Mouse (Mus musculus) liver, embryonic 14.5 days (tissue): ENCODE results near the gene Sertad4. TPM values are rescaled to one million over a fixed set of nuclear protein-coding genes. Genes with fewer than 3 reads are reported as not detected.

ENCODE experiments used
- ATAC-seq: fragments of 200-750 bp; cut with Nextera tagmentation; 2 replicates; pipeline ENCODE4 v1.8.0; 2017; ENCODE audit warnings: moderate number of reproducible peaks, mild to moderate bottlenecking, moderate library complexity; ENCODE audit not compliant: insufficient read depth
- DNase-seq, 3 experiments: peaks; one replicate each; pipeline ENCODE4 v3.0.0-alpha.2; 2012 to 2013; ENCODE audit warnings: low read depth in 3 of 3, low spot score in 3 of 3
- H3K27ac ChIP-seq: fragments of 300-500 bp; sonication (generic); 2 replicates; pipeline ENCODE4 v1.5.1; 2014; ENCODE audit warnings: moderate library complexity, mild to moderate bottlenecking, control low read depth, inconsistent platforms
- H3K27me3 ChIP-seq: fragments of 300-500 bp; sonication (generic); 2 replicates; pipeline ENCODE4 v1.6.1; 2014; ENCODE audit warnings: mild to moderate bottlenecking, low read length, moderate library complexity; ENCODE audit not compliant: control insufficient read depth, insufficient read depth
- H3K36me3 ChIP-seq: fragments of 300-500 bp; sonication (generic); replicated peaks from 2 replicates; pipeline ENCODE4 v1.6.1; 2014; ENCODE audit warnings: low read depth; ENCODE audit not compliant: control insufficient read depth, insufficient read depth
- H3K4me1 ChIP-seq, 2 experiments: fragments of 200-500 bp in 1 of 2; fragments of 300-500 bp in 1 of 2; sonication (generic) in 1 of 2; replicated peaks; 2 replicates each; pipeline ENCODE4 v1.6.1; 2012 to 2014; ENCODE audit warnings: antibody characterized with exemption in 1 of 2, inconsistent platforms in 1 of 2, low read length in 1 of 2; ENCODE audit not compliant: control insufficient read depth in 2 of 2, insufficient read depth in 2 of 2
- H3K4me2 ChIP-seq: fragments of 300-500 bp; sonication (generic); 2 replicates; pipeline ENCODE4 v1.6.1; 2014; ENCODE audit warnings: low read depth, mild to moderate bottlenecking, control low read depth, moderate library complexity
- H3K4me3 ChIP-seq, 2 experiments: fragments of 200-500 bp in 1 of 2; fragments of 300-500 bp in 1 of 2; sonication (generic) in 1 of 2; 2 replicates each; pipeline ENCODE4 v1.5.1; 2012 to 2014; ENCODE audit warnings: low read depth in 2 of 2, low read length in 2 of 2, mild to moderate bottlenecking in 2 of 2, control low read depth in 1 of 2, inconsistent platforms in 1 of 2, moderate library complexity in 1 of 2; ENCODE audit not compliant: insufficient read depth in 1 of 2
- H3K9ac ChIP-seq: fragments of 300-500 bp; sonication (generic); replicated peaks from 2 replicates; pipeline ENCODE4 v1.6.1; 2014; ENCODE audit warnings: mild to moderate bottlenecking, control low read depth, moderate library complexity
- H3K9me3 ChIP-seq: fragments of 300-500 bp; sonication (generic); 2 replicates; pipeline ENCODE4 v1.6.1; 2016; ENCODE audit warnings: low read length, mixed read lengths; ENCODE audit not compliant: control insufficient read depth
- CTCF ChIP-seq: IDR thresholded peaks from 2 replicates; pipeline ENCODE4 v1.5.1; 2016; ENCODE audit warnings: antibody characterized with exemption, low read depth, control low read depth
- EP300 ChIP-seq: IDR thresholded peaks from 2 replicates; pipeline ENCODE4 v1.6.1; 2016; ENCODE audit warnings: antibody characterized with exemption, low read depth
- WGBS: fragments of 180-500 bp; shearing (Covaris S2); extraction: QIAGEN DNeasy Blood & Tissue Kit; methylation state at CpG from one replicate; pipeline ENCODE4 v1.1.7; 2014; ENCODE audit not compliant: insufficient replicate concordance; 5-methylcytosine and 5-hydroxymethylcytosine counted together
- polyA plus RNA-seq, 2 experiments: library from polyadenylated mRNA; depleted of rRNA in 1 of 2; stranded (reverse) in 1 of 2; unstranded in 1 of 2; fragments of >200 nt; fragmentation: Nextera tagmentation in 1 of 2; extraction: Ambion mirVana in 1 of 2; gene quantifications; 2 replicates each; pipeline versions ENCODE4 v1.2.1 to v1.2.3; 2012 to 2014

Sertad4 gene
- polyA plus RNA-seq, 2 experiments = 0.19 to 0.37 TPM

GRCm38 (mm10) chr1:192872841-192873240 is 17.3 kb upstream of the Sertad4 start:
- no peak for DNase-seq
- no peaks in the 10 kb centered on the region for H3K36me3 ChIP-seq
- WGBS = 45% methylated on average over 5 of the region's 5 CpGs
- no peak for ATAC-seq
- no peaks in the 10 kb centered on the region for H3K4me1 ChIP-seq
- H3K4me2 ChIP-seq = no peak overlapping the region
- H3K9me3 ChIP-seq = no peaks in the 10 kb centered on the region
- no peak overlapping the region for H3K9ac ChIP-seq
- H3K4me3 ChIP-seq = no peak overlapping the region
- H3K27me3 ChIP-seq = no peaks in the 10 kb centered on the region
- TF ChIP-seq CTCF = no peak
- no peak for TF ChIP-seq EP300
- no peak overlapping the region for H3K27ac ChIP-seq

GRCm38 (mm10) chr1:192869761-192870160 is 14.2 kb upstream of the Sertad4 start:
- DNase-seq = no peak
- Histone ChIP-seq H3K4me1 (no peaks in the 10 kb centered on the region), H3K9ac (no peak overlapping the region), H3K27me3 (no peaks in the 10 kb centered on the region), H3K4me3 (no peak overlapping the region), H3K27ac (no peak overlapping the region), H3K36me3 (no peaks in the 10 kb centered on the region), H3K4me2 (no peak overlapping the region), H3K9me3 (no peaks in the 10 kb centered on the region)
- WGBS = 53% methylated on average over 1 of the region's 1 CpGs
- no peak for ATAC-seq
- TF ChIP-seq EP300 (no peak), CTCF (0 out of 2 replicates have a peak, but pooled peaks have one; percentile 22)

GRCm38 (mm10) chr1:192864440-192864839 is 8.9 kb upstream of the Sertad4 start:
- H3K27me3 ChIP-seq = no peaks in the 10 kb centered on the region
- H3K36me3 ChIP-seq = no peaks in the 10 kb centered on the region
- no peak overlapping the region for H3K4me2 ChIP-seq
- no peak overlapping the region for H3K4me3 ChIP-seq
- ATAC-seq (no peak), DNase-seq (no peak)
- H3K4me1 ChIP-seq = no peaks in the 10 kb centered on the region
- H3K9me3 ChIP-seq = no peaks in the 10 kb centered on the region
- H3K9ac ChIP-seq = no peak overlapping the region
- TF ChIP-seq EP300 (no peak), CTCF (no peak)
- WGBS = 51% methylated on average over 3 of the region's 3 CpGs
- no peak overlapping the region for H3K27ac ChIP-seq

DNA sequence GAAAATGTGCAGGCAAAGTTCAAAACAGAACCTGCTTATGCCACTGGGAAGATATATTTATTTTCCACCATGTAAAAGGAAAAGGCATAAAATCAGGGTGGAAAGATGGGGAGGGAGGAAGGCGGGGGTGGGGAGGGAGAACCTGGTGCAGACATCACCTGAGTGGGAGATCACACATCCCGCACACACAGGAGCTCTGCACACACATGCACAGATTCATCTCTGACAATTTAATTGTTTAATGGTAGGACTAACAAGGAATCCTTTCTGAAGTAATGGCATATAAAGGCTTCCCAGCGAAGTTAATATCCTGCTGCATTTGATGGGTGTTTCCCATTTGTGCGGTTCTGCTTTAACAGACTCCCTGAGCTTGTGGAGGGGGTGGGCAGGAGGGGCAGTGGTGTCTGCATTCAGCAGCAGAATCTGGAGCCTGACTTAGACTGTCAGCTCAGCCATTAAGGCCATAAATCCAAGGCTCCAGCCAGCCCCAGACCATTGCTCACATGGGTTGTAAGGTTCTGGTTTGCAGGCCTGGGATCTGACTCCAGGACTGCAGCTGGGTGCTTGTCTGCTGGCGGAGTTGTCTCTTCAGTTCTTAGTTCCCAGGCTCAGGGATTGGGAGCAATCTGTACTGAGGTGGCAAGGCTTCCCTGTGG is 5.9 kb upstream of the Sertad4 start:
- no peak for DNase-seq
- WGBS = 57% methylated on average over 5 of the region's 5 CpGs
- peaks cover 20% of the 10 kb centered on the region for H3K27me3 ChIP-seq

GRCm38 (mm10) chr1:192860273-192860672 is 4.7 kb upstream of the Sertad4 start:
- H3K9me3 ChIP-seq = no peaks in the 10 kb centered on the region
- H3K9ac ChIP-seq = no peak overlapping the region
- H3K36me3 ChIP-seq = no peaks in the 10 kb centered on the region
- ATAC-seq = no peak
- DNase-seq = no peak
- H3K27ac ChIP-seq = no peak overlapping the region
- no peak overlapping the region for H3K4me2 ChIP-seq
- 40% methylated on average over 6 of the region's 6 CpGs for WGBS
- H3K4me3 ChIP-seq = no peak overlapping the region
- TF ChIP-seq CTCF = no peak
- TF ChIP-seq EP300 = no peak
- no peaks in the 10 kb centered on the region for H3K4me1 ChIP-seq
- peaks cover 31% of the 10 kb centered on the region for H3K27me3 ChIP-seq

More for the DNA sequence above, 5.9 kb upstream of the Sertad4 start:
- H3K4me2 ChIP-seq = no peak overlapping the region
- no peak for ATAC-seq
- no peak overlapping the region for H3K27ac ChIP-seq
- no peaks in the 10 kb centered on the region for H3K36me3 ChIP-seq
- H3K4me1 ChIP-seq = no peaks in the 10 kb centered on the region
- TF ChIP-seq CTCF = no peak
- no peak for TF ChIP-seq EP300
- no peak overlapping the region for H3K9ac ChIP-seq
- no peak overlapping the region for H3K4me3 ChIP-seq
- no peaks in the 10 kb centered on the region for H3K9me3 ChIP-seq
